Mouse (Mus musculus) olfactory bulb, adult 2 months (tissue): ENCODE results near the gene Pla2g2f.

Experiments
- CTCF ChIP-seq: fragments of 200-500 bp; IDR thresholded peaks from 2 replicates; pipeline ENCODE4 v1.5.1; 2012; ENCODE audit warnings: low read depth, mild to moderate bottlenecking, low read length, moderate library complexity; ENCODE audit not compliant: insufficient read depth
- POLR2A ChIP-seq: fragments of 200-500 bp; IDR thresholded peaks from 2 replicates; pipeline ENCODE4 v1.6.1; 2012; ENCODE audit warnings: mild to moderate bottlenecking, low read depth, low read length, moderate library complexity; ENCODE audit not compliant: insufficient read depth

DNA sequence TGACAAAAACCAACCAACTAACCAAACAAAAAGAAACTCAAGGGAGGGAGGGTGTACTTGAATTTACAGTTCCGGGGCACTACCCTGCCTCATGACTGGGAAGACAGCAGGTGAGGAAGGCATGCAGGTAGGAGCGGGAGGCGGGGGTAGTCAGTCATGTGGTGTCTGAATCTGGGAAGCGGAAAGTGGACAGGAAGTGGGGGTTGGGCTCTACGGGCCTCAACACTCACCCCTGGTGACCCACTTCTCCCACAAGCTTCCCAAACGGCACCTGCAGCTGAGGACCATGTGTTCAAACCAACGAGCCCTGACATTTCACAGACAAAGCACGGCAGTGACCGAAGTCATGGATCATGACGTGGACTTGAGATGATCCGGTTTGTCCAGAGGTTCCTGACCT is 45.3 kb downstream of the Pla2g2f start:
- TF ChIP-seq POLR2A, result no peak
- TF ChIP-seq CTCF, result no peak
